Mouse (Mus musculus): ENCODE measurements at regions not wholly inside any gene's neighbourhood (a gene's known extent, or its start where the extent isn't known, plus 50 kb on each side); places are given as distances from the start of the nearest gene placed in this dataset.

- no peak for TF ChIP-seq CTCF (IDR thresholded peaks at IDR 0.05; ENCODE audit: extremely low read depth, insufficient read depth, insufficient read length, insufficient replicate concordance)
- no peak for TF ChIP-seq POLR2A (IDR thresholded peaks at IDR 0.05; ENCODE audit: low read depth, low read length)
Measured at GRCm38 (mm10) chr10:39237549-39237948, 74.0 kb upstream of the Ccn6 start.
